Mouse (Mus musculus) heart, adult 2 months (tissue): Measurements from ENCODE around the gene Masp1. TPM values are rescaled to one million over a fixed set of nuclear protein-coding genes. Genes with fewer than 3 reads are reported as not detected.

ENCODE experiments used
- DNase-seq, 2 experiments: peaks; one replicate each; pipeline ENCODE4 v3.0.0; 2021
- H3K27ac ChIP-seq: fragments of 200-600 bp; 2 replicates; pipeline ENCODE4 v1.8.1; 2022
- H3K27me3 ChIP-seq: fragments of 200-500 bp; 2 replicates; pipeline ENCODE4 v1.6.1; 2012; ENCODE audit warnings: mild to moderate bottlenecking, low read length, inconsistent platforms, mixed read lengths; ENCODE audit not compliant: control insufficient read depth, insufficient read depth
- H3K36me3 ChIP-seq: fragments of 200-500 bp; 2 replicates; pipeline ENCODE4 v1.6.1; 2012; ENCODE audit warnings: low read length, inconsistent platforms; ENCODE audit not compliant: control insufficient read depth, insufficient read depth
- H3K4me1 ChIP-seq: fragments of 200-500 bp; 2 replicates; pipeline ENCODE4 v1.6.1; 2011; ENCODE audit warnings: low read length; ENCODE audit not compliant: control insufficient read depth, insufficient read depth
- H3K4me3 ChIP-seq: fragments of 200-600 bp; 2 replicates; pipeline ENCODE4 v1.8.1; 2022
- H3K79me2 ChIP-seq: fragments of 200-500 bp; replicated peaks from 2 replicates; pipeline ENCODE4 v1.6.1; 2012; ENCODE audit warnings: mild to moderate bottlenecking, inconsistent platforms, low read length, moderate library complexity, mixed read lengths; ENCODE audit not compliant: control insufficient read depth, insufficient read depth
- H3K9ac ChIP-seq: fragments of 200-500 bp; 2 replicates; pipeline ENCODE4 v1.6.1; 2012; ENCODE audit warnings: low read depth, mild to moderate bottlenecking, control low read depth, inconsistent platforms, low read length, mixed read lengths
- CTCF ChIP-seq: fragments of 200-600 bp; IDR thresholded peaks from 2 replicates; pipeline ENCODE4 v1.8.1; 2022; ENCODE audit warnings: antibody characterized with exemption, mild to moderate bottlenecking, moderate library complexity
- EP300 ChIP-seq: fragments of 200-500 bp; IDR thresholded peaks from 2 replicates; pipeline ENCODE4 v1.6.1; 2011; ENCODE audit warnings: low read depth, low read length, control low read depth; ENCODE audit not compliant: insufficient read depth
- POLR2A ChIP-seq: fragments of 200-500 bp; IDR thresholded peaks from 2 replicates; pipeline ENCODE4 v1.6.1; 2011; ENCODE audit warnings: mild to moderate bottlenecking, low read depth, low read length, control low read depth; ENCODE audit not compliant: insufficient read depth
- WGBS: fragments of 180-500 bp; shearing (Covaris S2); methylation state at CpG from one replicate; pipeline ENCODE4 v1.1.7; 2018; 5-methylcytosine and 5-hydroxymethylcytosine counted together
- intact Hi-C: fragments of 180-260 bp; cut with DNase I; formaldehyde crosslinking; loops from one replicate; pipeline ENCODE4 v1.15.1; 2025
- long read RNA-seq: library from polyadenylated mRNA; stranded (forward); transcript quantifications from one replicate; pipeline ENCODE4 v2.0.0, GENCODE M21; 2021
- polyA plus RNA-seq: library from polyadenylated mRNA; depleted of rRNA; stranded (reverse); fragments of >200 nt; gene quantifications from 2 replicates; pipeline ENCODE4 v1.2.3, GENCODE M21; 2012; rRNA removed
- total RNA-seq, 2 experiments: library from RNA; stranded (reverse); gene quantifications; 2 replicates each; pipeline ENCODE4 v1.2.3; 2021

Gene Masp1
- total RNA-seq, result 10 to 100 TPM; 15.4 to 15.8 TPM
- polyA plus RNA-seq, result 10.3 and 15.8 TPM in 2 replicates
- long read RNA-seq, partial matches to known transcripts, result 1 of 19 reads
- long read RNA-seq, other reads (novel, unspliced or antisense), result 12 of 19 reads

DNA sequence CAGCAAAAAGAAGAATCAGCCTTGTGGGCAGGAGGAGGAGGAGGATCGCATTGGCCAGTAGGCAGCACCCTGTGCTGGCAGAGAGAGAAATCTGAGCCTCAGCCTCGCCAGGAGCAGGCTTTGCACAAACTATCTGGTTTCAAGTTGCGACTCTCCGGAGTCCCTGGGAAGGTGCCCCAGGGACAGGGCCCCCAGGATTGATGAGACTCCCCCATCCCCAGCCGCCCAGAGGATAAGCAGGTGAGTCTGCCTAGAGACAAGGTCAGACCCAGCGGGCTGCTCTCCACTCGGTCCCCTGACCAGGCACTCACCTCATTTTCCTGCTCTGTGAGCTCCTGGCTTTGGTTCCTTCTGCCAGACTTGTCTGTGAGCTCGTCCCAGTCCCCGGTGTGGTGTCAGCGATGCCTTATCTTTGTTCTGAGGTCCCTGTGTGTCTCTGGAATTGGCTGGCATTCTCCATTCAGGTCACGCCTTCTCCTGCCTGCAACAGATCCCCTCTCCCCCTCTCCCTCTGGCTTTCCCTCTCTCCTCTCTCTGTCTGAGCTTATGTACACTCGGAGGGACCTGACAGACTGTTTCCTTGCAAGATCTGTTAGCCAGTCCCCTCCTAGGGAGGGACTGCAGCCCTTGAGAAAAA is at the start of gene Masp1, which contains the start of gene Rtp4:
Masp1 (minus strand) TSS at position 581 of the 637 bp plus-strand sequence.
Rtp4 (plus strand) TSS at position 57 of the 637 bp plus-strand sequence.
- Histone ChIP-seq H3K4me1 (peaks cover 11% of the 10 kb centered on the region), H3K9ac (peak within 1 kb of the TSS; percentile 68), H3K36me3 (no peaks in the 10 kb centered on the region), H3K27me3 (no peaks in the 10 kb centered on the region), H3K4me3 (peak within 1 kb of the TSS; percentile 42), H3K27ac (peak within 1 kb of the TSS; percentile 67), H3K79me2 (no peaks in the 10 kb centered on the region)
- intact Hi-C loops, result no loop called here
- TF ChIP-seq CTCF, result no peak
- TF ChIP-seq POLR2A, result no peak
- no peak for TF ChIP-seq EP300
- 5% methylated on average over 12 of the region's 12 CpGs for WGBS
- peak; percentile 33 to 45 for DNase-seq

DNA sequence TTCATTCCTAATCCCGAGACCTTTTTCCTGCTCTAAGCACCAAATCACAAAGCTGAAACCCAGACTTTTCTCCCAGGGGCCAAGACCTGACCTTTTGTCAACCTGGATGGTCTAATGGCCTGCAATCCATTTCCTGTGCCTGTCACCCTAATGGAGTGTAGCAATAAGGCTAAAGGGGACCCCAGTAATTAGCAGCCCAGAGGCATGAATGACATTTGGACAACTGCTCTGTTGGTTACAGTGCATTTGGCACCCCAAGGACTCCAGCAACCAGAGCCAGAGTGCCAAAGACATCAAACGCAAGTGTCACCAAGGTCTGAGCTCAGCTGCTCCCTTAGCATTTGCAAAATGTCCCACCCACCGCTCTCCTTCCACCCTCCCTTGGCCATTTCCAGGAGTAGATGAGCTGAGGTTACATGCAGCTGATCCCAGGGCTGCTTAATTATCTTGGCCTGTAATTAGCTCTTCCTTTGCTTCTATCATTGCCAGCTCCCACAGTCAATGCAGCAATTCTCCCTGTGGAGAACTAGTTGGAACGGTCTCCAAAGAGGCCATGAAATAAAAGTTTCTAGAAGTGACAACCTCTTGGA is 47.8 kb upstream of the Masp1 start:
- Histone ChIP-seq H3K27ac (no peak overlapping the region), H3K4me1 (no peaks in the 10 kb centered on the region), H3K4me3 (no peak overlapping the region), H3K9ac (no peak overlapping the region), H3K27me3 (no peaks in the 10 kb centered on the region), H3K36me3 (no peaks in the 10 kb centered on the region), H3K79me2 (no peaks in the 10 kb centered on the region)
- TF ChIP-seq EP300, result no peak
- no peak for TF ChIP-seq POLR2A
- TF ChIP-seq CTCF, result no peak
- no peak for DNase-seq
- intact Hi-C loops, result no loop called here
- WGBS, result 59% methylated on average over 4 of the region's 4 CpGs

DNA sequence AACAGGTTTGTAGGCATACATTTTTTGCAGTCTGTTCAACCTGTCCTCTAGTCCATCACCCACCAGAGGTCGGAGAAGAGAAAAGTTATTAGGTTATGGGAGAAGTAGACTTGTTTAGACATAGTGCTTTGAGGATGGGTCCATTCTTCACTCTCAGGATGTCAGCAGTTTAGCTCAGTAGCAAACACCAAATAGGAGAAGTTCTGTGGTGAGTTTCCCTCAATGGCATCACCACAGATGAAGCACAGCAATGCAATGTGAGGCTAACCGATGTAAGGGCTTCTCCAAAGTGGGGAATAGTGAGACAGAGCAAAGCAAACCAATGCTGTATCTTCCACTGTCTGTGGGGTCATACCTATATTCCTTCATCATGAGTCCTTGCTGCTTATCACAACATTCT is 37.1 kb upstream of the Masp1 start:
- 83% methylated on average over 2 of the region's 2 CpGs for WGBS
- no peak for TF ChIP-seq POLR2A
- TF ChIP-seq EP300, result no peak

DNA sequence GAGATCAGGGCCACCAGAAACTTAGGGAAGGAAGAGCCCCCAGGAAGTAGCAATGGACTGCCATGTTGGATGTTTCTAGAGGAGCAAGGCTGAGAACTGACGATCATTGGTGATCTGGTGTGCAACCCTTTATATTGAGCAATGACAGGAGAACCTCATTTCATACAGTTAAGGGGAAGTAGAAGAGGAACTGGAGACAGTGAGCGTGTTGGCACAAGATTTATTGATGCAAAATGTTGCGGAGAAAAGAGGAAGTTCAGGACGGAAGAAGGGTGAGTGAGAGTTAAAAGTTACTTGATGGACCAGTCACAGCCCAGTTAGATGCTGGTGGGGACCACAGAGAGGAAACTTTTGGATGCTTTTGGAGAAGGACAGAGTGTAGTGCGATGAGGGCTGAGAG is 36.6 kb upstream of the Masp1 start:
- H3K9ac ChIP-seq, result no peak overlapping the region
- H3K27me3 ChIP-seq, result no peaks in the 10 kb centered on the region
- H3K79me2 ChIP-seq, result no peaks in the 10 kb centered on the region
- no peak overlapping the region for H3K4me3 ChIP-seq
- no peak overlapping the region for H3K27ac ChIP-seq
- no peaks in the 10 kb centered on the region for H3K36me3 ChIP-seq
- WGBS, result 79% methylated on average over 5 of the region's 5 CpGs
- intact Hi-C loops, result no loop called here
- TF ChIP-seq CTCF (no peak), POLR2A (no peak), EP300 (no peak)
- H3K4me1 ChIP-seq, result no peaks in the 10 kb centered on the region
- peak in 1 of 2 experiments; percentile 6 for DNase-seq

More for the DNA sequence above, 37.1 kb upstream of the Masp1 start:
- no peak overlapping the region for H3K9ac ChIP-seq
- no peaks in the 10 kb centered on the region for H3K4me1 ChIP-seq
- no peaks in the 10 kb centered on the region for H3K27me3 ChIP-seq
- H3K27ac ChIP-seq, result no peak overlapping the region
- intact Hi-C loops, result no loop called here
- H3K36me3 ChIP-seq, result no peaks in the 10 kb centered on the region
- H3K79me2 ChIP-seq, result no peaks in the 10 kb centered on the region
- H3K4me3 ChIP-seq, result no peak overlapping the region
- no peak for DNase-seq

DNA sequence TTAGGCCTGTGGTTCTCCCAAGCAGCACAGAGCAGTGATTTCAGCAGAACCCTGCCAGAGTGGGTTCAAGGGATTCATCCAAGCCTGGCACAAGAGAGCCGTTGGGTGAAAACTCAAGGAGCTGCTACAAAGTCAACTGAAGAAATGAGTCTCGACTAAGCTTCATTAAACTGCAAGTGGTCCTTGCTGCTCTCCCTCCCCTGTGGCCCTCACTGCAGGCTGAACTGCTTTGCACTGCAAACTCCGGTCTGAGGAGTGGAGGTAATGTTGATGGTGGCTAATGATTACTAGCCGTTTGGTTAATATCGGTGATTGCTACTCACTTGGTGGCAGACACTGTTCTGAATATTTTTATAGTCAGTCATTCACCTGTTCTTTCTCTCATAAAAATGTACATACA is 34.1 kb upstream of the Masp1 start:
- Histone ChIP-seq H3K4me3 (no peak overlapping the region), H3K4me1 (no peaks in the 10 kb centered on the region), H3K79me2 (no peaks in the 10 kb centered on the region), H3K27me3 (no peaks in the 10 kb centered on the region), H3K27ac (no peak overlapping the region), H3K9ac (no peak overlapping the region), H3K36me3 (no peaks in the 10 kb centered on the region)
- WGBS, result 86% methylated on average over 5 of the region's 5 CpGs
- no peak for DNase-seq
- intact Hi-C loops, result no loop called here
- no peak for TF ChIP-seq EP300
- TF ChIP-seq POLR2A, result no peak
- TF ChIP-seq CTCF, result no peak
